Mouse (Mus musculus) stomach, embryonic 15.5 days (tissue): ENCODE measurements at regions not wholly inside any gene's neighbourhood (a gene's known extent, or its start where the extent isn't known, plus 50 kb on each side); places are given as distances from the start of the nearest gene placed in this dataset.

Source experiments
- ATAC-seq: fragments of 200-750 bp; cut with Nextera tagmentation; 2 replicates; pipeline ENCODE4 v1.8.0; 2017; ENCODE audit warnings: low read depth, moderate number of reproducible peaks, moderate TSS enrichment; ENCODE audit not compliant: insufficient read depth, low FRiP score
- H3K27ac ChIP-seq: fragments of 300-500 bp; sonication (generic); 2 replicates; pipeline ENCODE4 v1.5.1; 2015; ENCODE audit warnings: mild to moderate bottlenecking, inconsistent platforms
- H3K27me3 ChIP-seq: fragments of 300-500 bp; sonication (generic); replicated peaks from 2 replicates; pipeline ENCODE4 v1.6.1; 2015; ENCODE audit warnings: inconsistent platforms
- H3K36me3 ChIP-seq: fragments of 300-500 bp; sonication (generic); 2 replicates; pipeline ENCODE4 v1.6.1; 2015; ENCODE audit warnings: inconsistent platforms
- H3K4me1 ChIP-seq: fragments of 300-500 bp; sonication (generic); 2 replicates; pipeline ENCODE4 v1.6.1; 2015; ENCODE audit warnings: inconsistent platforms
- H3K4me2 ChIP-seq: fragments of 300-500 bp; sonication (generic); 2 replicates; pipeline ENCODE4 v1.6.1; 2015; ENCODE audit warnings: mild to moderate bottlenecking, inconsistent platforms
- H3K4me3 ChIP-seq: fragments of 300-500 bp; sonication (generic); replicated peaks from 2 replicates; pipeline ENCODE4 v1.5.1; 2015; ENCODE audit warnings: inconsistent platforms
- H3K9ac ChIP-seq: fragments of 300-500 bp; sonication (generic); 2 replicates; pipeline ENCODE4 v1.6.1; 2015; ENCODE audit warnings: inconsistent platforms
- H3K9me3 ChIP-seq: fragments of 300-500 bp; sonication (generic); 2 replicates; pipeline ENCODE4 v1.6.1; 2016; ENCODE audit warnings: inconsistent platforms
- WGBS: fragments of 180-500 bp; shearing (Covaris S2); methylation state at CpG from one replicate; pipeline ENCODE4 v1.1.7; 2015; 5-methylcytosine and 5-hydroxymethylcytosine counted together

DNA sequence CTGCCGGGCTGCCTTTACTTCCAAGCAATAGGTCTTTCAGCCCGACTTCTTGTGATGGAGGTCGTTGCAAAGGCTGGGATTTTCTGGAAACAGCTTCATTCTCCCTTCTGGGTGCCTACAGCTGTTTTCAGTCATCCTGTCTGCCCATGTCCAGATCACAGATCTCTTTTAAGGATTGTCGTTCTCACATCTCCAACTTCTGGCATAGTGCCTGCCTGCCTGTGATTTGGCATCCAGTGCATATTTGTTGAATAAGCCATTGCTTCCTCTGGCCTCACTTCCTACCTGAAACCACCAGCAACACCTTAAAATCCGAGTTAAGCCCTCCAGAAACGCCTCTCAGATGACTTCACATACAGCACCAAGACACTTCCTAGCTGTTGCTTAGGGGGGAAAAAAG is 88.4 kb upstream of the Bnip2 start:
- 41% methylated on average over 6 of the region's 6 CpGs for WGBS
- no peaks in the 10 kb centered on the region for H3K27me3 ChIP-seq
- no peaks in the 10 kb centered on the region for H3K36me3 ChIP-seq
- H3K9ac ChIP-seq = no peak overlapping the region
- no peak overlapping the region for H3K4me2 ChIP-seq
- no peaks in the 10 kb centered on the region for H3K4me1 ChIP-seq
- no peaks in the 10 kb centered on the region for H3K9me3 ChIP-seq
- ATAC-seq = no peak
- no peak overlapping the region for H3K27ac ChIP-seq
- H3K4me3 ChIP-seq = no peak overlapping the region

GRCm38 (mm10) chr9:69907123-69907945 is 81.9 kb upstream of the Bnip2 start:
- Histone ChIP-seq H3K36me3 (no peaks in the 10 kb centered on the region), H3K4me3 (no peak overlapping the region), H3K27ac (no peak overlapping the region), H3K4me2 (no peak overlapping the region), H3K9ac (no peak overlapping the region), H3K9me3 (no peaks in the 10 kb centered on the region), H3K27me3 (no peaks in the 10 kb centered on the region), H3K4me1 (no peaks in the 10 kb centered on the region)
- 19% methylated on average over 21 of the region's 21 CpGs for WGBS
- no peak for ATAC-seq

GRCm38 (mm10) chr9:69910621-69911020 is 78.6 kb upstream of the Bnip2 start:
- H3K4me2 ChIP-seq = no peak overlapping the region
- no peak overlapping the region for H3K4me3 ChIP-seq
- ATAC-seq = no peak
- no peaks in the 10 kb centered on the region for H3K9me3 ChIP-seq
- H3K27ac ChIP-seq = no peak overlapping the region
- no peaks in the 10 kb centered on the region for H3K27me3 ChIP-seq
- 58% methylated on average over 4 of the region's 4 CpGs for WGBS
- no peak overlapping the region for H3K9ac ChIP-seq
- H3K36me3 ChIP-seq = no peaks in the 10 kb centered on the region
- no peaks in the 10 kb centered on the region for H3K4me1 ChIP-seq

- no peaks in the 10 kb centered on the region for H3K36me3 ChIP-seq
- no peaks in the 10 kb centered on the region for H3K4me1 ChIP-seq
- no peaks in the 10 kb centered on the region for H3K27me3 ChIP-seq
- H3K27ac ChIP-seq = no peak overlapping the region
- H3K4me3 ChIP-seq = no peak overlapping the region
- no peaks in the 10 kb centered on the region for H3K9me3 ChIP-seq
- 62% methylated on average over 2 of the region's 2 CpGs for WGBS
- ATAC-seq = no peak
- no peak overlapping the region for H3K9ac ChIP-seq
- H3K4me2 ChIP-seq = no peak overlapping the region
These were observed 61.1 kb upstream of the Bnip2 start for GRCm38 (mm10) chr9:69928126-69928525.

DNA sequence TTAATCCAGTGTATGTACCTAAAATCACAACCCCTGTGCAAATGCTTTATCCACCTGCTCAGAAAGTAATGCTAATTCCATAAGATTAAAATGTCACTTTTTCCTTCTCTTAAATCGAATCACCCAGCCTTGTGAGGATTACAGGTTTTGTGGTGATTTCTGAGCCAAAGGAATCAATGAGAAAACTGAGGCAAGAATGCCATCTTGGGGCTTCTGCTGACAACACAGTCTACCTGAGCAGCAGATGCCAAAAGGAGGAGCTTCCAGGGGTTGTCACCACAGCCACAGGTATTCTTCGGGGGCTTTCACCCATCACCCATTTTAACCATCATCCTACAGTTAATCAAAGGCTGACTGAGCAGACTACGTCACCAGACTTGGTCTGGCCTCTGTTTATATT is 51.4 kb upstream of the Bnip2 start:
- H3K9ac ChIP-seq = no peak overlapping the region
- H3K36me3 ChIP-seq = no peaks in the 10 kb centered on the region
- no peak overlapping the region for H3K4me3 ChIP-seq
- 58% methylated on average over 3 of the region's 3 CpGs for WGBS
- no peak for ATAC-seq
- H3K9me3 ChIP-seq = no peaks in the 10 kb centered on the region
- H3K4me2 ChIP-seq = no peak overlapping the region
- no peaks in the 10 kb centered on the region for H3K27me3 ChIP-seq
- no peaks in the 10 kb centered on the region for H3K4me1 ChIP-seq
- no peak overlapping the region for H3K27ac ChIP-seq
